Mouse (Mus musculus) heart, adult 2 months (tissue): ENCODE measurements at regions not wholly inside any gene's neighbourhood (a gene's known extent, or its start where the extent isn't known, plus 50 kb on each side); places are given as distances from the start of the nearest gene placed in this dataset.

Experiments used
- CTCF ChIP-seq: fragments of 200-600 bp; IDR thresholded peaks from 2 replicates; pipeline ENCODE4 v1.8.1; 2022; ENCODE audit warnings: antibody characterized with exemption, mild to moderate bottlenecking, moderate library complexity
- EP300 ChIP-seq: fragments of 200-500 bp; IDR thresholded peaks from 2 replicates; pipeline ENCODE4 v1.6.1; 2011; ENCODE audit warnings: low read depth, low read length, control low read depth; ENCODE audit not compliant: insufficient read depth
- POLR2A ChIP-seq: fragments of 200-500 bp; IDR thresholded peaks from 2 replicates; pipeline ENCODE4 v1.6.1; 2011; ENCODE audit warnings: mild to moderate bottlenecking, low read depth, low read length, control low read depth; ENCODE audit not compliant: insufficient read depth

DNA sequence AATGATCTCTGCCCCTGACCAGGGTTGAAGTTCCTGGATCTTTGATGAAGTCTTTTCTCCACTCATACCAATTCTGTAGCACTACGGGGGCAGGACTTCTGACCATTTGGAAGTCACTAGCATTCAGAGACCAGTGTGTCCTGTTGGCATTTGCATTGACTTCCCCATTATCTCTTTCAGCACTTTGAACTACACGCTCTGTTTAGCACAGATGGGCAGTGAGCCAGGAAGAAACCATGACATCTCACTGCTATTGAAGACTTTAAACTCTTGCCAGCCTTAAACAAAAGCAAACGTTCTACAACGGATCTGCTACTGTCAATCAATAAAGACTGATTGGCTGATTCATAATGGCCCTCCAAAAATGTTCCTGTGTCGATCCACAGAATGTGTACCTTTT, 222.5 kb upstream of the Clnk start:
- TF ChIP-seq CTCF (no peak), POLR2A (no peak), EP300 (no peak)
